Mouse (Mus musculus): ENCODE results near the gene Tmem192.

GRCm38 (mm10) chr8:64901527-64902156 is 45.3 kb upstream of the Tmem192 start:
- TF ChIP-seq CTCF (IDR thresholded peaks at IDR 0.05 in 2 of 3, conservative IDR thresholded peaks at IDR 0.05 in 1 of 3; ENCODE audit: control insufficient read depth in 1 of 3, insufficient read depth in 1 of 3, low read depth in 2 of 3, low read length in 3 of 3, poor library complexity in 1 of 3, severe bottlenecking in 1 of 3) = no peak
- no peak for TF ChIP-seq RAD21 (IDR thresholded peaks at IDR 0.05; ENCODE audit: low read depth, low read length)
- TF ChIP-seq MXI1 (IDR thresholded peaks at IDR 0.05; ENCODE audit: low read depth, low read length) = no peak
- no peak for TF ChIP-seq CHD2 (IDR thresholded peaks at IDR 0.05; ENCODE audit: low read length)
- TF ChIP-seq TBP (IDR thresholded peaks at IDR 0.05; ENCODE audit: low read depth, low read length) = no peak
- TF ChIP-seq POLR2A (IDR thresholded peaks at IDR 0.05; ENCODE audit: control insufficient read depth in 1 of 2, insufficient read depth in 1 of 2, low read depth in 1 of 2, low read length in 2 of 2, poor library complexity in 1 of 2) = no peak
- no peak for TF ChIP-seq MAX (IDR thresholded peaks at IDR 0.05; ENCODE audit: low read length)
- TF ChIP-seq HCFC1 (IDR thresholded peaks at IDR 0.05; ENCODE audit: low read depth, low read length) = no peak
- TF ChIP-seq ZNF384 (IDR thresholded peaks at IDR 0.05; ENCODE audit: low read depth, low read length) = no peak
- no peak for TF ChIP-seq EP300 (IDR thresholded peaks at IDR 0.05; ENCODE audit: low read depth in 1 of 2, low read length in 2 of 2)
- TF ChIP-seq MYC (IDR thresholded peaks at IDR 0.05; ENCODE audit: low read depth, low read length) = no peak
